ENCODE assay signal across 8 mouse cellular contexts in the genomic region with DNA sequence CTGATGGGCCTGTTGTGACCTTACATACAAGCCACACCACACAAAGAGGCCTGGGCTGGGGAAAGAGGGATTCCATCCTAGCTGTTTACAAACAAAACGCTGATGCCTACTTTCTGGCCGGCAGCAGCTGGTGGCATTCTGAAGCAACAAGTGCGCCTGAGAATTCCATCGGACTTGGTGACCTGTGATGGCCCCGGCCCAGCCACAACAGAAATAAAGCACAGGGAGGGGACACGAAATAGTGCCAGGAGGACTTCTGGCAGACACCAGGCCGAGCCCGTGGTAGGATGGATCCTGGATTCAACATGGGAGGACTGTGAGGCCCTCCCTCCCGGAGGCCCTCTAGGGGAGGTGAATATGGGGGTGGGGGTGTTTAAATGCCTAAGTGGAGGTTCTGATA. TPM values are rescaled to one million over a fixed set of nuclear protein-coding genes. Genes with fewer than 3 reads are reported as not detected.
DNase-seq lines count a peak whose midpoint lies in the region; ATAC-seq and TF ChIP-seq lines count a peak whose summit lies in the region.

No protein-coding gene starts in this region.

- H3K4me3 ChIP-seq in kidney, embryonic 16.5 days (ENCODE audit: low read length), result peak overlapping the region; percentile 78
- H3K4me3 ChIP-seq in heart, embryonic 14.5 days (ENCODE audit: control insufficient read depth in 1 of 2, insufficient read depth in 1 of 2, low read depth in 1 of 2, low read length in 2 of 2), result peak overlapping the region; percentile 72 to 85
- H3K4me3 ChIP-seq in limb, embryonic 13.5 days, result peak overlapping the region; percentile 80
- H3K4me3 ChIP-seq in olfactory bulb, adult 2 months (ENCODE audit: insufficient read depth, low read depth, low read length), result peak overlapping the region; percentile 58

- WGBS in kidney, embryonic 16.5 days, result 11% methylated on average over 9 of the region's 9 CpGs
- 28% methylated on average over 9 of the region's 9 CpGs for WGBS in heart, embryonic 14.5 days
- 25% methylated on average over 9 of the region's 9 CpGs for WGBS in limb, embryonic 13.5 days
- 18% methylated on average over 9 of the region's 9 CpGs for WGBS in olfactory bulb, adult 2 months

- no peaks in the 10 kb centered on the region for H3K9me3 ChIP-seq in kidney, embryonic 16.5 days (ENCODE audit: low read length)
- no peaks in the 10 kb centered on the region for H3K9me3 ChIP-seq in heart, embryonic 14.5 days (ENCODE audit: control insufficient read depth, low read length)
- no peaks in the 10 kb centered on the region for H3K9me3 ChIP-seq in limb, embryonic 13.5 days

- H3K36me3 ChIP-seq in kidney, embryonic 16.5 days (ENCODE audit: insufficient read depth, low read length), result peaks cover under 1% of the 10 kb centered on the region
- peaks cover 9% of the 10 kb centered on the region; the same call in 1 of the 2 replicates for H3K36me3 ChIP-seq in heart, embryonic 14.5 days (ENCODE audit: control insufficient read depth, insufficient read depth, low read length)
- peaks cover 24% of the 10 kb centered on the region for H3K36me3 ChIP-seq in limb, embryonic 13.5 days

- H3K27ac ChIP-seq in kidney, embryonic 16.5 days (ENCODE audit: low read length), result peak overlapping the region; percentile 65
- H3K27ac ChIP-seq in heart, embryonic 14.5 days (replicated peaks in 1 of 2; ENCODE audit: control insufficient read depth in 1 of 2, insufficient read depth in 1 of 2, low read depth in 2 of 2, low read length in 2 of 2), result peak overlapping the region; percentile 18 to 89; a peak in 3 of 4 replicates
- peak overlapping the region; percentile 58; the same call in 1 of the 2 replicates for H3K27ac ChIP-seq in limb, embryonic 13.5 days
- peak overlapping the region; percentile 6; the same call in 1 of the 2 replicates for H3K27ac ChIP-seq in olfactory bulb, adult 2 months (ENCODE audit: insufficient read depth, low read depth, low read length)

- peaks cover 43% of the 10 kb centered on the region for H3K4me1 ChIP-seq in kidney, embryonic 16.5 days (ENCODE audit: insufficient read depth, low read length)
- peaks cover 24 to 33% of the 10 kb centered on the region in 2 experiments for H3K4me1 ChIP-seq in heart, embryonic 14.5 days (ENCODE audit: control insufficient read depth in 2 of 2, insufficient read depth in 2 of 2, low read length in 2 of 2)
- H3K4me1 ChIP-seq in limb, embryonic 13.5 days, result peaks cover 44% of the 10 kb centered on the region
- H3K4me1 ChIP-seq in olfactory bulb, adult 2 months (ENCODE audit: control insufficient read depth, insufficient read depth, low read length), result peaks cover 40% of the 10 kb centered on the region

- DNase-seq in kidney, adult 8-10 months, result no peak
- no peak for DNase-seq in layer of hippocampus, postnatal 14 days (ENCODE audit: low spot score in 2 of 2)
- DNase-seq in right cerebral cortex, postnatal 14 days, result no peak
- no peak for DNase-seq in urinary bladder, adult 18-20 months (ENCODE audit: low spot score in 2 of 2)

- no peak for TF ChIP-seq POLR2A in olfactory bulb, adult 2 months (IDR thresholded peaks at IDR 0.05; ENCODE audit: insufficient read depth, low read depth, low read length)

- H3K27me3 ChIP-seq in kidney, embryonic 16.5 days (ENCODE audit: insufficient read depth, low read length), result no peaks in the 10 kb centered on the region
- H3K27me3 ChIP-seq in heart, embryonic 14.5 days (ENCODE audit: control insufficient read depth, insufficient read depth, low read length), result no peaks in the 10 kb centered on the region
- no peaks in the 10 kb centered on the region for H3K27me3 ChIP-seq in limb, embryonic 13.5 days

- ATAC-seq in kidney, embryonic 16.5 days (ENCODE audit: low FRiP score, low TSS enrichment), result no peak
- ATAC-seq in heart, embryonic 14.5 days (ENCODE audit: insufficient number of reproducible peaks, insufficient read depth, low FRiP score, low read depth), result no peak
- no peak for ATAC-seq in limb, embryonic 13.5 days (ENCODE audit: low FRiP score, low read depth)

- peak overlapping the region; percentile 60 for H3K9ac ChIP-seq in kidney, embryonic 16.5 days (replicated peaks; ENCODE audit: low read length)
- peak overlapping the region; percentile 88 for H3K9ac ChIP-seq in heart, embryonic 14.5 days (ENCODE audit: low read length)
- peak overlapping the region; percentile 81 for H3K9ac ChIP-seq in limb, embryonic 13.5 days

- TF ChIP-seq CTCF in olfactory bulb, adult 2 months (IDR thresholded peaks at IDR 0.05; ENCODE audit: insufficient read depth, low read depth, low read length), result no peak

- H3K4me2 ChIP-seq in kidney, embryonic 16.5 days (replicated peaks; ENCODE audit: low read depth, low read length), result peak overlapping the region; percentile 69
- peak overlapping the region; percentile 93 for H3K4me2 ChIP-seq in heart, embryonic 14.5 days (ENCODE audit: low read length)
- H3K4me2 ChIP-seq in limb, embryonic 13.5 days (replicated peaks), result peak overlapping the region; percentile 94

RNA-seq across cellular contexts. Expression of a gene that starts 2.4 kb away (rescaled TPM):
- 21.7 and 21.9 TPM in 2 replicates for polyA plus RNA-seq in kidney, embryonic 16.5 days (2015; fragmentation: Nextera tagmentation; extraction: Ambion mirVana)
- 27.2 and 28.3 TPM in 2 replicates for polyA plus RNA-seq in heart, embryonic 14.5 days (2014; fragmentation: Nextera tagmentation; extraction: Ambion mirVana)
- polyA plus RNA-seq in limb, embryonic 13.5 days (2015; fragmentation: Nextera tagmentation; extraction: Ambion mirVana), result 26.0 and 27.8 TPM in 2 replicates
- not detected in 2 replicates for polyA plus RNA-seq in olfactory bulb, adult 2 months (2012; ENCODE audit: insufficient read depth, insufficient read length, low replicate concordance, missing spikeins)
- 10 to 100 TPM; 41.6 TPM for total RNA-seq in layer of hippocampus, postnatal 14 days (2021)

RNA-seq across cellular contexts. Expression of a gene that starts 11.7 kb away (rescaled TPM):
- polyA plus RNA-seq in kidney, embryonic 16.5 days (2015; fragmentation: Nextera tagmentation; extraction: Ambion mirVana), result 537 and 602 TPM in 2 replicates
- 437 and 446 TPM in 2 replicates for polyA plus RNA-seq in heart, embryonic 14.5 days (2014; fragmentation: Nextera tagmentation; extraction: Ambion mirVana)
- polyA plus RNA-seq in limb, embryonic 13.5 days (2015; fragmentation: Nextera tagmentation; extraction: Ambion mirVana), result 590 and 600 TPM in 2 replicates
- not detected in 2 replicates for polyA plus RNA-seq in olfactory bulb, adult 2 months (2012; ENCODE audit: insufficient read depth, insufficient read length, low replicate concordance, missing spikeins)
- total RNA-seq in layer of hippocampus, postnatal 14 days (2021), result 100 to 1,000 TPM in 1 of 2 experiments, 10 to 100 TPM in 1; 98.4 to 100 TPM

RNA-seq across cellular contexts. Expression of a gene that starts 23.9 kb away (rescaled TPM):
- 13.9 and 17.2 TPM in 2 replicates for polyA plus RNA-seq in kidney, embryonic 16.5 days (2015; fragmentation: Nextera tagmentation; extraction: Ambion mirVana)
- 6.5 and 8.3 TPM in 2 replicates for polyA plus RNA-seq in heart, embryonic 14.5 days (2014; fragmentation: Nextera tagmentation; extraction: Ambion mirVana)
- 17.5 and 17.8 TPM in 2 replicates for polyA plus RNA-seq in limb, embryonic 13.5 days (2015; fragmentation: Nextera tagmentation; extraction: Ambion mirVana)
- polyA plus RNA-seq in olfactory bulb, adult 2 months (2012; ENCODE audit: insufficient read depth, insufficient read length, low replicate concordance, missing spikeins), result not detected in 2 replicates
- 10 to 100 TPM; 22.8 to 25.5 TPM for total RNA-seq in layer of hippocampus, postnatal 14 days (2021)

RNA-seq across cellular contexts. Expression of a gene that starts 45.9 kb away (rescaled TPM):
- polyA plus RNA-seq in kidney, embryonic 16.5 days (2015; fragmentation: Nextera tagmentation; extraction: Ambion mirVana), result 27.4 and 29.4 TPM in 2 replicates
- 9.6 and 11.5 TPM in 2 replicates for polyA plus RNA-seq in heart, embryonic 14.5 days (2014; fragmentation: Nextera tagmentation; extraction: Ambion mirVana)
- polyA plus RNA-seq in limb, embryonic 13.5 days (2015; fragmentation: Nextera tagmentation; extraction: Ambion mirVana), result 24.3 and 28.2 TPM in 2 replicates
- not detected in 2 replicates for polyA plus RNA-seq in olfactory bulb, adult 2 months (2012; ENCODE audit: insufficient read depth, insufficient read length, low replicate concordance, missing spikeins)
- 10 to 100 TPM; 19.7 to 22.3 TPM for total RNA-seq in layer of hippocampus, postnatal 14 days (2021)

RNA-seq across cellular contexts. Expression of a gene that starts 50.1 kb away (rescaled TPM):
- 73.4 and 76.1 TPM in 2 replicates for polyA plus RNA-seq in kidney, embryonic 16.5 days (2015; fragmentation: Nextera tagmentation; extraction: Ambion mirVana)
- polyA plus RNA-seq in heart, embryonic 14.5 days (2014; fragmentation: Nextera tagmentation; extraction: Ambion mirVana), result 57.6 and 60.4 TPM in 2 replicates
- 67.9 and 76.0 TPM in 2 replicates for polyA plus RNA-seq in limb, embryonic 13.5 days (2015; fragmentation: Nextera tagmentation; extraction: Ambion mirVana)
- not detected in 2 replicates for polyA plus RNA-seq in olfactory bulb, adult 2 months (2012; ENCODE audit: insufficient read depth, insufficient read length, low replicate concordance, missing spikeins)
- 10 to 100 TPM; 43.0 to 43.4 TPM for total RNA-seq in layer of hippocampus, postnatal 14 days (2021)

Comparison
In these comparisons a context has a peak if more than half of its experiments do, and no peak if none do; other contexts are left out.
1. H3K27ac ChIP-seq: peak in every context shown above with its lines; median percentile 65 in kidney, embryonic 16.5 days; 58 in limb, embryonic 13.5 days; 54 in heart, embryonic 14.5 days; 6 in olfactory bulb, adult 2 months.